Mouse (Mus musculus) neutrophil, adult 5-6 weeks (primary cell): ENCODE measurements around the gene Zbtb12. TPM values are rescaled to one million over a fixed set of nuclear protein-coding genes. Genes with fewer than 3 reads are reported as not detected.
A peak's percentile ranks its signal among the peaks of the same experiment; 100 is the strongest.
"Not testable (repeated sequence)": the region's sequence is repeated elsewhere in the genome, so short reads cannot be mapped to it uniquely, and the experiment has no call there.

Source experiments
- ATAC-seq: fragments of 151-379, 151-347 bp; 2 replicates; pipeline ENCODE4 v1.8.0; 2017; ENCODE audit warnings: mild to moderate bottlenecking, moderate TSS enrichment; ENCODE audit not compliant: insufficient number of reproducible peaks, poor library complexity, low FRiP score, severe bottlenecking; ENCODE audit errors: extremely low read depth
- total RNA-seq: library from RNA; stranded (forward); fragments of 200-1000 nt; gene quantifications from 2 replicates; pipeline ENCODE4 v1.2.3, GENCODE M21; 2017

The Zbtb12 gene
- 2.8 and 3.8 TPM in 2 replicates for total RNA-seq

- 0 out of 2 replicates have a peak, but pooled peaks have one; percentile 6 for ATAC-seq
Measured at GRCm38 (mm10) chr17:34879336-34879879, at the start of gene Zbtb12. Zbtb12 (plus strand) TSS chr17:34879483.

DNA sequence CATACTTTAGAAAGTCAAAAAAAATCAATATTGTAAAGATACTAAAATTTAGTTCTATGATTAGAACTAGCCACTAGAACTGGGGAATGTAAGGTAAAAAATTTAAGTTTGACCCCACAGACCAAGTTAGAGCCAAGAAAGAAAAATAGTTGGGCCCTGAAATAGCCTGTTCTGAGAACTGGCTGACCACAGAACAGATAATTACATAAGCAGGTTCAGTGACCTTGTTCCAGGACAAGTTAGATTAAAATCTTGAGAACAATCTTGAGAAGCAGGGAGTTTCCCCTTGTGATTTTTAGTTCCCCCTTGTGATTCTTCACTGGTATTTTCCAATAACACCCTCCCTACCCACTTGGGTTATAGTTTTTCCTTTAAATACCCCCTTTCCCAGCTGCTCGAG, 48.5 kb upstream of the Zbtb12 start:
- ATAC-seq = not testable (repeated sequence)

GRCm38 (mm10) chr17:34836155-34836855, 43.0 kb upstream of the Zbtb12 start:
- peak; percentile 28 for ATAC-seq

- peak; percentile 86 for ATAC-seq
Measured at GRCm38 (mm10) chr17:34836856-34837221, 42.4 kb upstream of the Zbtb12 start, which contains the start of the genes Stk19 and Dxo. Stk19 (minus strand) TSS chr17:34836945. Dxo (plus strand) TSS chr17:34837019.

GRCm38 (mm10) chr17:34837464-34838324, 41.6 kb upstream of the Zbtb12 start:
- ATAC-seq = no peak

- ATAC-seq = no peak
Measured at GRCm38 (mm10) chr17:34838785-34839184, 40.5 kb upstream of the Zbtb12 start.

GRCm38 (mm10) chr17:34840736-34841307, 38.5 kb upstream of the Zbtb12 start:
- no peak for ATAC-seq

DNA sequence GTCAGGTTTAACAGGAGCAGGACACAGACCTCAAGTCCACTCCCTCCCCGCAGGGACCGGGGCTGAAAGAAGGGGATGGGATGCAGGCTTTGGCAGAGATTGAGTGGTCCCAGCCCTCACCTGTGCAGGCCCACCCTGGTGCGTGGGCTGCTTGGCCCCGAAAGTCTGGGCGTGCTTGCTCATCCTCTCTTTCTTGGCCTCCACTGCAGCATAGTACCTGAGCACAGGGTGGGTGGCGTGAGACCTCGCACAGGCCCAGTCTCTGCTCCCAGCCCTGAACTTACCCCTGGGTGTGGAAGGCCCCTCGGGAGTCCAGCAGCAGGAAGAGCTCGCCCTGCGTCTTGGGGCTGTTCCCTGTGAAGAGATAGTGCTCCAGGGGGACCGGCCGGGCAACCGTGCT, 34.4 kb upstream of the Zbtb12 start:
- ATAC-seq = no peak

DNA sequence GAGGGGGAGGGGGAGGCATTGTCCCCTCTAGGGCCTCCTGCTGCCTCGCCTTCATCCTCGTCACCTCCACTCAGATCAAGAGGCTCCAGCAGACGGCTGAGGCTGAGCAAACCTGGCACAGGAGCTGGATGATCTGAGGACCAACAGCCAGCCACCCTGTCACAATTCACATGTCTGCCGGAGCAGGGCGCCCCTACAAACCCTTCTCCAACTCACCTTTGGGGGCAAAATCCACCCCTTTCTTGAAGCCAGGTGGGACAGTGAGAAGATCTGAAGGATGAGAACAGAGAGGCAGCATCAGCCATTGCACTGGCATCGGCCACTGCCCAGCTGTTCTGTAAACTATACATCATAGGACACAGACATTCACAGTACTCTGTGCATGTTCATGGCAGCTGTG, 32.1 kb upstream of the Zbtb12 start:
- ATAC-seq = no peak

- no peak for ATAC-seq
Measured at GRCm38 (mm10) chr17:34847615-34848014, 31.7 kb upstream of the Zbtb12 start.

DNA sequence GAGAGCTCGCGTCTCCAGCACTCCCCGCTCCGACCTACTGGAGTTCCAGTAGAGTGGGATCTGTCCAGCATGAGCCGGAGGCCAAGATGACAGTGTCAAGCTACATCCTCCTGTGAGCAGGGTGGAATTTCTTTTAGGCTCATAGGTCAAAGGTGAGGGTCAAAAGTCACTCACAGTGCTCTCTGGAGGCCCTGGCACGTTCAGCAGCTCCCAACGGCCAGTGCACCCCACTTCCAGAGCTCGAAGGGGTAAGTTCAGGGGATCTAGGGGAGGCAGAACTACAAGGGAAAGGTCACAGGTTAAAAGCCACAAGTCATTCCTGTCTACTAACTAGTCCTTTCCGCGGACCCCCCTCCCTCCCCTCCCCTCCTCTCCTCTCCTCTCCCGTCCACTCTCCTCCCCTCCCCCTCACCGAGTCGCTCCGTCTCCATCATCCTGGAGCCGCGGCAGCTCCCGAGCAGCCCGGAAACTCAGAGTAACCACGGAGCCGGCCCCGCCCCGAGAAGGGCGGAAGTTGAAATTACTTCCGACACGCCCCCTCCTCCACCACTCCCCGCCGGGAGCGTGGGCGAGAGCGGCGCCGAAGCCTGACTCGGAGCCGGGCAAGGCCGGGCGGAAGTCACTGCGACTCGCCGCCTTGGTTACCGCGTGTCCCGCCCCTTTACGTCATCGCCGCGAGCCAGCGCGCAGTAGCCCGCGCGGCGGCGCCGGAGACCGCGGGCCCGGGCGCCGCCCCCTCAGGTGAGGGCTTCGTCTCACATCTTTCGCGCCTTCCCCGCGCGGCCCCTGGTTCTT, 29.4 kb upstream of the Zbtb12 start, which contains the start of the genes Skiv2l and Nelfe:
Gene Skiv2l, minus strand, starts transcription at position 489 of the 795 bp plus-strand sequence.
Gene Nelfe, plus strand, starts transcription at position 670 of the 795 bp plus-strand sequence.
- ATAC-seq = peak; percentile 95

DNA sequence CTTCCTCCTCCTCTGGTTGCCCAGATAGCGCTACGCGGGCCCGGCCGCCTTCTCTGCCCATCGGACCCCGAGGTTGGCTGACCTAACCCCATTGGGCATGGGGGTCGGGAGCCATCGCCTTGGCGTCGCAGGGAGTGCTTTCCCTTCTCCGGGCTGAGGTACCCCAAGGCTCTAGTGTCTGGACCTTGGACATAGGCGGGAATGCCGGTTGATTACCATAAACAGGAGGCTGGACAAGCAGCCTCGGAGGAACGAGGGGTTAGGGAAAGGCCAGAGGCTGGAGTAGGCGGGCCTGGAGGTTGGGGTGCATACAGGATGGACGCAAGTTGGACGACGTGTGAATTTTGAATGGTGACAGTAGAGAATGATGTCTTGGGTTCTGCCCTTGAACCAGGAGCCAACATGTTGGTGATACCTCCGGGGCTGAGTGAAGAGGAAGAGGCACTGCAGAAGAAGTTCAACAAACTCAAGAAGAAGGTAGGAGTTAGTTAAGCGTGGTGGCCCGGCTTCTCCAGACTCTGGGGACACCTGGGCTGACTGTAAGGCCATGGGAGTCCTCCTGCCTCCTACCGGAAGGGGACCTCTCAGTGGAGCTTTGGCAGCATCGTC, 28.7 kb upstream of the Zbtb12 start:
- ATAC-seq = no peak

DNA sequence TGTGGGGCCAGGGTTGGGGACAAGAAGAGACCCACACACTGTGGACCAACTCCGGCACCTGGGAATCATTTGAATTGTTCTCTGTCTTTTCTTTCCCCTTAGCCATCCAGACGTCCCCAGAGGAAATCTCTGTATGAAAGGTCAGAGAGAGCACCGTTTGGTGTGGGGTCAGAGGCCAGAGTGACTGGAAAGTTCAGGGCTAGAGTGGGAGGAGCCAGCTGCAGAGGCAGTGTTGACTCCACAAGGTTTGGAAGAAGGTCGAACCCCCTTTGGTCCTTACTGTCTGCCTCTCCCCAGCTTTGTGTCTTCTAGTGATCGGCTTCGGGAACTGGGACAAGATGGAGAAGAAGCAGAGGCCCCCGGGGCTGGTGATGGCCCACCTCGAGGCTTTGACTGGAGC, 25.8 kb upstream of the Zbtb12 start:
- no peak for ATAC-seq

DNA sequence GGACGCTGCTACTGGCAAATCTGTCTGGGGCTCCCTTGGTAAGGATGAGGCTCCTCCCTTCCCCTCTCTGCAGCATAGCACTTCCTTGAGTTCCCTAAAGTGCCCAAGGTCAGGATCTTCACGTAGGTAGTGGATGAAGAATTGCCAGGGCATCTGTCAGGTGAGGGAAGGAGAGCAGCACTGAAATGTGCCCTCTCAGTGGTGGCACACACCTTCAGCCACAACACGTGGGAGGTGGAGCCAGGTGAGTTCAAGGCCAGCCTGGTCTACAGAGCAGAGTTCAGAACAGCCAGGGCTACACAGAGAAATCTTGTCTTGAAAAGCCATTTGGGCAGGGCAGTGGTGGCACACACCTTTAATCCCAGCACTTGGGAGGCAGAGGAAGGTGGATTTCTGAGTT, 24.5 kb upstream of the Zbtb12 start:
- no peak for ATAC-seq

DNA sequence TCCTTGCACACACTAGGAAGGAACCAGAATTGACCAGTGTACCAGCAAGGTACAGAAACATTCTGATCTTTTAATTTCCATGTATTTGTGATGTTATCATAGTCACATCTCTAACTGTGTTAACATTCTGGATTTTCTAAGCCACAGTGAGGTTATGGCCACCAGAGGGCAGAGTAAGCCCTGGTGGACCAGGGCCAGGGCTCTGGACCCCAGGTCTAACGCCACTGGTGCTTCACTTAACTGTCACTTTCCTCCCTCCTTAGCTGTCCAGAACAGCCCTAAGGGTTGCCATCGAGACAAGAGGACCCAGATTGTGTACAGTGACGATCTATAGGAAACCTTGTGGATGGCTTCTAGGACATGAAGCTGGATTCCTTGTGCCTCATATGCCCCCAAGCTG, 23.5 kb upstream of the Zbtb12 start:
- ATAC-seq = peak; percentile 43; the same call in 1 of the 2 replicates

DNA sequence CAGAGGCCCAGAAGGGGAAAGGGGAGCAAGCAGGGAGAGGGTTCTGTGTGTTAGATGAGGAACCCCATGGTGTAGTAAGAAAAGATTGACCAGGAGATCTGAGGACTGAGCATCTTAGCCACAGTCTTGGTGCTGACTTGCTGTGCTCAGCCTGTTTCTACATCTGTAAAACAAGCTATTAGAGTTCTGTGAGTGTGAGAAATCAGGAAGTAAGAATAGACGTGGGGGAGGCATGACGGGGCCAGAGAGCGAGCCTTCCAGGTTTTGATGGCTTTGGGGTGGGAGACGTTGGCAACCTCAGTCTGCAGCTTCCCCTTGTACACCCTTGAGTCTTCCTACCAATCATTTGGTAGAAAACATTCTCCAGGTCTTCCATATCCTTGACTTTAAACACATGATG, 20.6 kb upstream of the Zbtb12 start:
- no peak for ATAC-seq

DNA sequence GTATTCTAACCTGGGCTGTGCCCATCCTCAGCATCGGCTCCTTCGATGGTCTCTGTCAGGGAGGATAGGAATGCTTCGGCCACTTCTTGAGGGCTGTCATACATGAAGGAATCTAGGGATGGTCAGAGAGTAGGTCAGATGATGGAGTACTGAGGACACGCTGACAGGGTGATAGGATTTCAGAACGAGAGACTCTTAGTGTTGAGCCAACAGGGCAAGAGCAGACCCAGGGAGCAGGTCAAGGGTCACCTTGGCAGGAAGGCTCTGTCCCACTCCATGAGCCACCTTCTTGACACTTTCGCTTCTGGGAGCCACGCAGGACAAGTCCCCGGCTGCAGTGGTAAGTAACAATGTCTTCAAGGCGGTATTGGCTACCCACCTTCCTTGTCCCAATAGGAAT, 18.8 kb upstream of the Zbtb12 start:
- ATAC-seq = no peak

- no peak for ATAC-seq
Measured at GRCm38 (mm10) chr17:34861704-34862415, 17.4 kb upstream of the Zbtb12 start.
